Mouse (Mus musculus): ENCODE data around the gene Hsd17b11. TPM values are rescaled to one million over a fixed set of nuclear protein-coding genes. Genes with fewer than 3 reads are reported as not detected.

Gene Hsd17b11
- polyA plus RNA-seq, 1 experiment from 2014 or later: 1.2 TPM

DNA sequence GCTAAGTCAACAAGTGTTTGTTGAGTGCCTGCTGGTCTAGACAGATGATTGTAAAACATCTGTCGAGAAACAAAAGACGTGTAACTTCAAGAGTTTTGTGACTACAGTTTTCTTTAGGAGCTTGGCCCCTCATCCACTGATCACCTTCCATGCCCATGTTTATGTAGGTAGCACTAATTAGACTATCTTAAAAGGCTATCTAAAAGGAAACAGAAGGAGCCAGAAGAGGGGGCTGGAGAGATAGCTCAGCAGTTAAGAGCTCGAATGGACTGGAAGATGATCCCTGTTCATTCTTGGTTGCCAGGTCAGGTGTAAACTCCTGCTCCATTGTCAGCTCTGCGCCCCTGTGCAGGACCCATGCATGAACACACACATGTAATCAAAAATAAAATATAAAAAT is 26.4 kb upstream of the Hsd17b11 start:
- no peaks in the 10 kb centered on the region for H3K9me3 ChIP-seq
- peaks cover 31% of the 10 kb centered on the region for H3K36me3 ChIP-seq
- no peak overlapping the region for H3K27ac ChIP-seq
- no peaks in the 10 kb centered on the region for H3K27me3 ChIP-seq (ENCODE audit: insufficient read depth, poor library complexity, severe bottlenecking)
- H3K4me1 ChIP-seq (replicated peaks): peaks cover 20% of the 10 kb centered on the region
- DNase-seq (ENCODE audit: low spot score): no peak
- H3K4me3 ChIP-seq: peak overlapping the region; percentile 86
- WGBS: 58% methylated on average over 4 of the region's 4 CpGs

DNA sequence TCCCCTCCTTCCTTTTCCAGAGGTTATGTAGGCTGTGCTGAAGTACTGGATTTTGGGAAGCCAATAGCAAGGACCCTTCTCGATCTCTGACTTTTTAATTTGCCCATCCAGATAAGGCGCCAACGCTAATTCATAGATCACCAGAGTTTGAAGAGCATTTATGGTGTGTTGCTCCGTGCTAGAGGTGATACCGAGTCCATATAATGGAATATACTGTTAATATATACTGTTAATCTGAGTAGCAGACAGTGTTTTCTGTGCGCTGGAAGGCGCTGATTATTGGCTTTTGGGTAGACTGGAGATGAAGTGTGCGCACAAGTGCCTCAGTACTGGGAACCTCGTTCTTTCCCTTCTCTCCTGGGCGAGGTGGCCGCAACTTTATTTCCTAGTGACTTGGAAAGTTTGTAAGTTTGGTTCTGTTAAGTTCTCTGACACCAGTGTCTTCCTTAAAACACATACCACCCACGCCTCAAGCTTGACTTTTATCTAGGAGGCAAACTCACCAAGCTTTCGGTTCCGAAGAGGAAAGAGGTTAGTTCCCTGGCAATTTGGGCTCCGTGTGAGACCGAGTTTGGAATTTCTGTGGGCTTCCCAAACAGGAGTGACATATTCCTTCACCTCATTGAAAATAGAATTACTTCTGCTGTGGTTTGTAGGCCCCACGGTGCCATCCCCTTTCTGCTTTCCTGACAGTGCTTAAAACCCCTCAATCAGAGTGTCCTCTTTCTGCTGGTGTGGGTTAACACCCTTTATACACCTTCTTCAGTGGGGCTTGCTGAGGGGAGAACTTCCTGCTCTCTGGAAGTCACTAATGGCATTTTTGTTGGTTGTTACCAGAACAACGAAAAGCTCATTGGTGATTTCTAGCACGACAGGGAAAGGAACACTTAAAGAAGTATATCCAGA is 25.7 kb upstream of the Hsd17b11 start:
- Histone ChIP-seq H3K9me3 (no peaks in the 10 kb centered on the region), H3K27ac (peak overlapping the region; percentile 94), H3K36me3 (peaks cover 25% of the 10 kb centered on the region), H3K27me3 (ENCODE audit: insufficient read depth, poor library complexity, severe bottlenecking) (no peaks in the 10 kb centered on the region), H3K4me1 (replicated peaks) (peaks cover 20% of the 10 kb centered on the region), H3K4me3 (peak overlapping the region; percentile 86)
- DNase-seq (ENCODE audit: low spot score): peak; percentile 28
- 10% methylated on average over 19 of the region's 19 CpGs for WGBS

DNA sequence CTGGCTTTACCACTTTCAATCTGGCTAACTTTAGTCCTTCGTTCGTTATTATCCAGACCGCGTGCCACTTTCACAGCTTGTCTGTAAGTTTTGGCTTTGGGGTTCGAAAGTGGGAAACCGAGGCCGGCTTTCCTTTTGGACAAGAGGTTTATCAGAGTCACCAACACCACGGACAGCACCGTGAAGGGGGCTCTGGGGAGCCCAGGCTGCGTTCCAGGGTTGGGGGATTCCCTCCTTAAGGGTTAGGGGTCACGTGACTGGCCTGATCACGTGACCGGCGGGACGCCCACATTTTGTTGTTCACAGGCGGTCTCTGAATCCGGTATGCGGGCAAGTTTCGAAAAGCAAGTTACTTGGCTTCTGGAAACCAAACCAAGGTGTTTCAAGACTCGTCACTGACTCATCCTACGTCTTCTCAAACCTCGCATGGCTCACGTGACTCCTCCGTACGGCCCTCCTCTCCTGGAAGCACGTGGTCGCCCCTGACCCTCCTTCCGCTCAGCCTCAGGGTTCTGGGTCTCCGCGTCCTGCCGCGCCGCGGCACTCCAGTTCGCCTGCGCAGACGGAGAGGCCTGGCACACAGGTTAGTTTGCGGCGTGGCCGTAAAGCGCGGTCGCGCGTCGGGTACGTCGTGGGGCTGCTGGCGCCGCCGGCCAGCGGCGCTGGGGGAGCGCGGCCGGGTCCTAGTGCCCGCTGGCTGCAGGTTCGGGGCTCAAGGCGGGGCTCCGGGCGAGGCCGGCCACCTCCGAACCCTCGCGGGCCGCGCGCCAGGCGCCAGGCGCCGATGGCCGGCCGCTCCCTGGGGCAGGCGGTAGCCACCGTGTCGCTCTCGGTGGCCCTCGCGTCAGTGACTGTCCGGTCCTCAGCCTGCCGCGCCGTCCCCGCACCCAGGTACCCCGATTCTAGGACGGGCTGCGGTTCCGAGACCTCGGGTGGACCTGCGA is 24.8 kb upstream of the Hsd17b11 start, which contains the start of gene Nudt9:
Gene Nudt9, plus strand, starts transcription at position 51 of the 944 bp plus-strand sequence.
- 5% methylated on average over 90 of the region's 90 CpGs for WGBS
- H3K27ac ChIP-seq: peak within 1 kb of the TSS; percentile 94
- DNase-seq (ENCODE audit: low spot score): peak; percentile 99
- peak within 1 kb of the TSS; percentile 86 for H3K4me3 ChIP-seq
- peaks cover 15% of the 10 kb centered on the region for H3K36me3 ChIP-seq
- no peaks in the 10 kb centered on the region for H3K27me3 ChIP-seq (ENCODE audit: insufficient read depth, poor library complexity, severe bottlenecking)
- peaks cover 20% of the 10 kb centered on the region for H3K4me1 ChIP-seq (replicated peaks)
- no peaks in the 10 kb centered on the region for H3K9me3 ChIP-seq

DNA sequence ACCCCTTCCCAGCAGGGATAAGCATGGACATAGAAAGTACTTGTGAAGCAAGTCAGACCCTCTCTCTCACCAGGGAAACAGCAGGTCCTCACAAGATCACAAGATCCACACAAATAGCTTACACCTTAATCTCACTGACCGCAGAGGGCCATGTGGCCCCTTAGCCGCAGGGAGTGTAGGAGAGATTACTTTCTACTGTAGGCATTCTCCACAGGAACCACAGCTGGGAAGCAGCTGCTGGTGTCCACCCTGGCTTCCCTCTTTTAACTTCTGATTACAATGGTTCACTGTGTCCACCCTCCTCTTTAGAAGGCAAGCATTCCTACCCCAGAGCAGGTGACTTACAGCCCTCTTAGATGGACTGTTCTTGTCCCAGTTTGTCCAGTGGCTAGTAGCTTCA is 22.0 kb upstream of the Hsd17b11 start:
- 50% methylated on average over 2 of the region's 2 CpGs for WGBS
- Histone ChIP-seq H3K27me3 (ENCODE audit: insufficient read depth, poor library complexity, severe bottlenecking) (no peaks in the 10 kb centered on the region), H3K27ac (no peak overlapping the region)

DNA sequence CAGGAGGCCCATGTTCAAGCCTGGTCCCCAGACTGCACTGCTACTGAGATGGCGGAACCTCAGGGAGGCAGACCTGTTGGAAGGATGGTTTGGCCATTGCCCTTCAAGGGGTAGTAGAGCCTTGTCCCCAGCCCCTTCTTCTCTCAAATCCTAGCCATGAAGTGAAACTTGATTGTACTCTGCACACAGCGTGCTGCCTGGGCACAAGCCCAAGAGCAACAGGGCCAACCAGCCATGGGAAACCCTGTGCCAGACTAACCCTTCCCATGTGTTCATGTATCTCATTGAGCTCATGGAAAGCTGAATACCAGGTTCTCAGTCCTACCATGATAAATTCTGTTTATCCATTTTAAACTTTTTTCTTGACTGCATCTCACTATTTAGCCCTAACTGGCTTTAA is 21.2 kb upstream of the Hsd17b11 start:
- no peak for DNase-seq (ENCODE audit: low spot score)
- H3K27me3 ChIP-seq (ENCODE audit: insufficient read depth, poor library complexity, severe bottlenecking): no peaks in the 10 kb centered on the region
- peaks cover 15% of the 10 kb centered on the region for H3K4me1 ChIP-seq (replicated peaks)
- no peak overlapping the region for H3K27ac ChIP-seq
- WGBS: 83% methylated on average over 2 of the region's 2 CpGs
- no peaks in the 10 kb centered on the region for H3K9me3 ChIP-seq
- H3K36me3 ChIP-seq: no peaks in the 10 kb centered on the region
- H3K4me3 ChIP-seq: no peak overlapping the region

More for the DNA sequence above, 22.0 kb upstream of the Hsd17b11 start:
- no peaks in the 10 kb centered on the region for H3K36me3 ChIP-seq
- no peak overlapping the region for H3K4me3 ChIP-seq
- DNase-seq (ENCODE audit: low spot score): no peak
- H3K4me1 ChIP-seq (replicated peaks): peaks cover 20% of the 10 kb centered on the region
- H3K9me3 ChIP-seq: no peaks in the 10 kb centered on the region

DNA sequence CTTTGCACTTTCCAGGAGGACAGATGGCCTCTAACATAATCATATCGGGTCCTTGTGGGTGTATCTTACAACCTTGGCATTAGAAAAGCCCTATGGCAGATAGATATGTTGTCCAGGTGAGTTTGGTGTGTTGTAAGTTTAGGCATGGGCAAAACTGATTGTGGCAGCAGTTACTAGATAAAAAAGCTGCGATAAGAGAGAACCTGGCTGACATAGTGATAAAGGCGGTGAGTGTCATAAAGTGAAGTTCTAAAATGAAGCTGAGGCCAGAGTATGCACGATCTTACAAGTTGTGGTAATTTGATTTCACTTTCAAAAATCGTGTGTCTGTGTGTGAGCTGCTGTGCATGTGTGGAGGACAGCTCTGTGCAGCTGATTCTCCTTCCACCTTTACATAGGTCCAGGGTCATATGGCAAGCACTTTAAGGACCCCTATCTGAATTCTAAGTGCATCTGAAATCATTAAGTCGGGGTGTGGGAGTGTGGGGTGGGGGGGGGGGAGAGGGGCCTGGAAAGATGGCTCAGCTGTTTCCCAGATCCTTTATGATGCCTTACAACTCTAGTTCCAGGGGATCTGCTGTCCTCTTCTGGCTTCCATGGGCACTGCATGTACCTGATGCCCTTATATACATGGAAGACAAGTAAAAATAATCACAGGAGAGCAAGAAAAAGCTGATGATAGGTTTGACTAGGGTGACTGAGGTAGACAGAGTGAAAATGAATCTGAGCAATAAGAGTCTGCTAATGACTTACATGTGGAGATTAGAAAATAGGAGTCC is 17.6 kb upstream of the Hsd17b11 start:
- H3K4me1 ChIP-seq (replicated peaks): no peaks in the 10 kb centered on the region
- H3K9me3 ChIP-seq: no peaks in the 10 kb centered on the region
- WGBS: 74% methylated on average over 6 of the region's 6 CpGs
- no peaks in the 10 kb centered on the region for H3K27me3 ChIP-seq (ENCODE audit: insufficient read depth, poor library complexity, severe bottlenecking)
- DNase-seq (ENCODE audit: low spot score): peak; percentile 34
- H3K27ac ChIP-seq: no peak overlapping the region
- H3K4me3 ChIP-seq: no peak overlapping the region
- no peaks in the 10 kb centered on the region for H3K36me3 ChIP-seq

DNA sequence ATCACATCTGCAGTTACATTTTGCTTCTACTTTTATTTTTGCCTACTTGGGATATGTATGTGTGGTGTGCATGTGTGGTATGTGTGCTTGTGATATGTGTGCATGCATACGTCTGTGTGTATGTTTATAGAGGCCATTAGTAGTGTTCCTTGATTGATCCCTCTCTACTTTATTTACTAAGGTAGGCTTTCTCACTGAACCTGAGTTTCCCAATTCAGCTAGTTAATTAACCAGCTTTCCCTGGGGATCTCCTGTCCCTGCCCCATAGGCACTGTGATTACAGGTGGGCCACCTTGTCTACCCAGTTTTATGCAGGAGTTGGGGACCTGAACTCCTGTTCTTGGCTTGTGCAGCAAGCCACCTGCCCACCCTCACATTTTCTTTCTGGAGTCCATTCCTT is 15.0 kb upstream of the Hsd17b11 start:
- no peaks in the 10 kb centered on the region for H3K27me3 ChIP-seq (ENCODE audit: insufficient read depth, poor library complexity, severe bottlenecking)

DNA sequence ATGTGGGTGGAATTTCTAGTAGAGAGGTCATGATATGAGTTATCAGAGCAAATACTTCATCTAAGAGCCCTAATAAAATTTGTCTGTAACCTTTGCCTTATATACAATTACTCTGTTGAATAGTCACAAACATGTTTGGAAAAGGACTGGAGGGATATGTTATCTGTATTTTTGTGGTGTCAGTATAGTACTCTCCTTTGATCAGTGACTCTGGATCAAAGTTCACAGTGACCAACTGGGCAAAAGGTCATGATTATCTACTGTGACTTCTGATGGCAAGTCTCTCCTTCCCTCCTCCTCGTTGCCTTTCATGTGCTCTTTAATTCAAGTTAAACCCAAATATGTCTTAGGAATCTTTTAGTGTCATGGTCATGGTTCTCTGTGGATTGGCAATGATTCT is 14.1 kb upstream of the Hsd17b11 start:
- no peak overlapping the region for H3K27ac ChIP-seq
- H3K27me3 ChIP-seq (ENCODE audit: insufficient read depth, poor library complexity, severe bottlenecking): no peaks in the 10 kb centered on the region
- no peak for DNase-seq (ENCODE audit: low spot score)
- no peak overlapping the region for H3K4me3 ChIP-seq
- 66% methylated on average over 1 of the region's 1 CpGs for WGBS
- H3K36me3 ChIP-seq: no peaks in the 10 kb centered on the region
- no peaks in the 10 kb centered on the region for H3K4me1 ChIP-seq (replicated peaks)
- no peaks in the 10 kb centered on the region for H3K9me3 ChIP-seq

More for the DNA sequence above, 15.0 kb upstream of the Hsd17b11 start:
- 92% methylated on average over 1 of the region's 1 CpGs for WGBS
- no peaks in the 10 kb centered on the region for H3K4me1 ChIP-seq (replicated peaks)
- no peaks in the 10 kb centered on the region for H3K9me3 ChIP-seq
- DNase-seq (ENCODE audit: low spot score): no peak
- no peak overlapping the region for H3K4me3 ChIP-seq
- no peaks in the 10 kb centered on the region for H3K36me3 ChIP-seq
- no peak overlapping the region for H3K27ac ChIP-seq

DNA sequence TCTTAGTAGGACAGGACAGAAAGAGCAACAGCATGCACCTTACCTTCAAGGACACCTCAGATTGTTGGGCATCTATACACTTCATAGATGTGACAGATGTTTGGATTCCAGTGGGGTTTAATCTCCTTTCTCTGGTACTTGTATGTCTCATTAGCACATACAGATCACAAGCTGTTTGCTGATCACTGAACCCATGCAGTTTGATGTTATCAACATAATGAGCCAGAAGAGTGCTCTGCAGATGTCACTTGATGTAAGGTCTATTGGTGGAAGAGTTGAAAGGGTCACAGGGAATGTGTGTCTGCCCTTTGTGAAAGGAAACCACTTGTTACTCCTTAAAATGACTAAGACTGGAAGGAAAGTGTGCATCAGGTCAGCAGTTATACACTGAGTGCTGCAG is 13.3 kb upstream of the Hsd17b11 start:
- Histone ChIP-seq H3K36me3 (no peaks in the 10 kb centered on the region), H3K27me3 (ENCODE audit: insufficient read depth, poor library complexity, severe bottlenecking) (no peaks in the 10 kb centered on the region), H3K27ac (no peak overlapping the region), H3K4me1 (replicated peaks) (no peaks in the 10 kb centered on the region), H3K9me3 (no peaks in the 10 kb centered on the region), H3K4me3 (no peak overlapping the region)
- no peak for DNase-seq (ENCODE audit: low spot score)

DNA sequence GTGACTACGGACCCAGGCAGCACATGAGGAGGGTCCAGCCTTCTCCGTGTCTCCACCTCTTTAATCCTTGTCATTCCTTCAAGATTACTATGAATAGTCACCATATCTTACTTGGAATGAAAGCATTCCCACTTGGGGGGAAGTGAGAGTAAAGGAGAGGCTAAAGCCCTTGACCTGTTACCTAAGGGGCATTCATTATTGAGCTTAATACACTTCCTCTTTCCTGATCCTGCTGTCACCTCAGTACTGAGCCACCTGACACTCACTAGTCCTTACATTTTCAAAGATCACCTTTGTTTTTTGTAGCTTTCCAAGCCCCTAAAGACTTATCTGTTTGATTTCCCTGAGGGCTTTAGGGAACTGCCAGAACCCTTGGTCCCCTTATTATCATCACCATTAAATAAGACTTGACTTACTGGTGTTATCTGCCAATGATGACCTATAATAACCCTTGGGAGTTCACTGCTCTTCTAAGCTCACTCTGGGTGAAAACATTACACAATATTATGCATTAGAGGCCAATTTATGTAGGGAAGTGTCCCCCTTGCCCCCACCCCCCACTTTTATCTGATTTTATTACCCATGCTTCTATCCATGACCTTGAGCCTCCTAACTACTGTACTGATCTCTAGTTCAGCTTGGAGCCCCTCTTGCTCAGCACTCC is 10.8 kb upstream of the Hsd17b11 start:
- Histone ChIP-seq H3K4me3 (no peak overlapping the region), H3K27me3 (ENCODE audit: insufficient read depth, poor library complexity, severe bottlenecking) (no peaks in the 10 kb centered on the region), H3K27ac (no peak overlapping the region), H3K36me3 (no peaks in the 10 kb centered on the region), H3K9me3 (no peaks in the 10 kb centered on the region), H3K4me1 (replicated peaks) (no peaks in the 10 kb centered on the region)
- no peak for DNase-seq (ENCODE audit: low spot score)
- 90% methylated on average over 2 of the region's 2 CpGs for WGBS

DNA sequence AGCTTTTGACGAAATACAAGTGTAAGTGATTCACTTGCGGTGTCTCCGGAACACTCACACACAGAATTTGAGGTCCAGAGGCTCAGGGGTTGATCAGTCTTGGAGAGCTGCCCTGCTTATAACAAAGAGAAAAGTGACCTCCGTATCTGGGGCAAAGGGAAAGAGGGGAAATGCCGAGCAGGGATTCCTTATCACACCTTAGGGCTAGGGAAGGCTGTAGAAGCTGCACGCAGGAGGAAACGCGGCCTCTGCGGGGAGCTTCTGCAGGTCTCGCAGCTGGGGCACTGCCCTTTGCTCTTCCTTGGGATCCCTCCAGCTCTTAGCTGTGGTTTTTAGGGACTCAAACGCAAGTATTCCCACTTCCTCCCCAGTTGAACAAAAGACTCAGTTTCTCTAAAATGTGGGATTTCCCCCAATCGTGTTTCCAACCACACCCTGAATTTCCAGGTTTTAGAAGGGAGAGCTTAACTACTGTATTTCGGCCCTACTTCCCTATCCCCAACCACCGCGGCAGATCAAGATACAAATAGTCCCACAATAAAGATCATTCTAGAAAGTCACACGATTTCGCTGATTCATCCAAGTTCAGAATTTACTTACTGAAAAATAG is 3.6 kb upstream of the Hsd17b11 start:
- no peak overlapping the region for H3K4me3 ChIP-seq
- DNase-seq (ENCODE audit: low spot score): no peak
- H3K9me3 ChIP-seq: no peaks in the 10 kb centered on the region
- no peaks in the 10 kb centered on the region for H3K36me3 ChIP-seq
- peaks cover 25% of the 10 kb centered on the region for H3K4me1 ChIP-seq (replicated peaks)
- WGBS: 39% methylated on average over 17 of the region's 17 CpGs
- H3K27me3 ChIP-seq (ENCODE audit: insufficient read depth, poor library complexity, severe bottlenecking): peaks cover 36% of the 10 kb centered on the region
- H3K27ac ChIP-seq: no peak overlapping the region
